Mouse (Mus musculus) cortical plate, adult 2 months (tissue): ENCODE results near the gene Vmn1r52. TPM values are rescaled to one million over a fixed set of nuclear protein-coding genes. Genes with fewer than 3 reads are reported as not detected.
"Not testable (repeated sequence)": the region's sequence is repeated elsewhere in the genome, so short reads cannot be mapped to it uniquely, and the experiment has no call there.

Source experiments
- H3K27ac ChIP-seq: fragments of 200-500 bp; 2 replicates; pipeline ENCODE4 v1.5.1; 2012; ENCODE audit warnings: low read length, control low read depth, inconsistent platforms; ENCODE audit not compliant: insufficient read depth
- H3K4me1 ChIP-seq: fragments of 200-500 bp; 2 replicates; pipeline ENCODE4 v1.6.1; 2011; ENCODE audit warnings: low read length; ENCODE audit not compliant: control insufficient read depth, insufficient read depth
- H3K4me3 ChIP-seq: fragments of 200-500 bp; 2 replicates; pipeline ENCODE4 v1.5.1; 2011; ENCODE audit warnings: mild to moderate bottlenecking, low read length, control low read depth; ENCODE audit not compliant: insufficient read depth
- CTCF ChIP-seq: fragments of 200-500 bp; IDR thresholded peaks from 2 replicates; pipeline ENCODE4 v1.5.1; 2011; ENCODE audit warnings: mild to moderate bottlenecking, control low read depth, low read length; ENCODE audit not compliant: insufficient read depth; ENCODE audit errors: extremely low read depth
- POLR2A ChIP-seq: fragments of 200-500 bp; IDR thresholded peaks from 2 replicates; pipeline ENCODE4 v1.6.1; 2011; ENCODE audit warnings: mild to moderate bottlenecking, low read length, control low read depth; ENCODE audit not compliant: insufficient read depth; ENCODE audit errors: extremely low read depth
- polyA plus RNA-seq: library from polyadenylated mRNA; depleted of rRNA; stranded (reverse); fragments of >200 nt; gene quantifications from 2 replicates; pipeline ENCODE4 v1.2.3, GENCODE M21; 2012; rRNA removed

The Vmn1r52 gene
- not detected in 2 replicates for polyA plus RNA-seq

DNA sequence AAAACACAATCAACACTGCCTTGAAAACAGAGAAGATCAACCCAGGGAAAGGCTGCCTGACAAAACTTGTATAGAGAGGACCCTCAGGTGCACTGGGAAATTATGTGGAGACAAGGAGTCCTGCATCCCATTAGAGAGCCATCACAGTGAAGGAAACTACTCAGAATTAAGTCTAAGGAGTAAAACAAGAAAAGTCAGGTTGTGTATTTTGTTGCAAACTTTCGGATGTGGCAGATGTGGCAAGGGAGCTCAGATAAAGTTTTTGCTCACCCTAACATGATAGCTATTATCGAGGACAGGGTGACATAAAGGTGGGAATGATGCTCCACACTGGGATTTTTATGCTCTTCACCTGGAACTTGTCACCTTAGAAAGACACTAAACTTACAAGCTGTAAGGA is at the start of gene Vmn1r52:
Vmn1r52 (plus strand) TSS at position 301 of the 400 bp plus-strand sequence.
- Histone ChIP-seq H3K4me1 (no peaks in the 10 kb centered on the region), H3K4me3 (no peak within 1 kb of the TSS), H3K27ac (no peak within 1 kb of the TSS)
- TF ChIP-seq CTCF (no peak), POLR2A (no peak)

DNA sequence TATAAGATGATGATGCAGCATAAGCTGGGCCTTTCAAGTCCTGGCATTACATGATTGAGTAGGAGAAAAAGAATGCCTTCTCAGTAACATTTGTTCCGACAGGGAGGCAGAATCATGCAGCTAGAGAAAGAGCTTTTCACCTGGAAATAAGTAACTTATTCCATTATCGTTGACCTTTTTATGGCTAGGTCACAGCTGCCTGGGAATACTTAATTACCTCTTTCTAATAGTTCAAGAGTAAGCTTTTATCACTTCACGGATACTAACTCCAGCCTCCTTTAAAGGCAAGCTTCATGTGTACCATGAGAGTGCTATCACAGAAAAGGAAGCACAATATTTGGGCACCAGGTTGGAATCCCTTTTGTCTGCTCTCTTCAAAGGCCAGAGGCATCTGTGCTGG is 14.5 kb upstream of the Vmn1r52 start:
- Histone ChIP-seq H3K4me1 (no peaks in the 10 kb centered on the region), H3K27ac (no peak overlapping the region), H3K4me3 (no peak overlapping the region)
- no peak for TF ChIP-seq POLR2A
- no peak for TF ChIP-seq CTCF

DNA sequence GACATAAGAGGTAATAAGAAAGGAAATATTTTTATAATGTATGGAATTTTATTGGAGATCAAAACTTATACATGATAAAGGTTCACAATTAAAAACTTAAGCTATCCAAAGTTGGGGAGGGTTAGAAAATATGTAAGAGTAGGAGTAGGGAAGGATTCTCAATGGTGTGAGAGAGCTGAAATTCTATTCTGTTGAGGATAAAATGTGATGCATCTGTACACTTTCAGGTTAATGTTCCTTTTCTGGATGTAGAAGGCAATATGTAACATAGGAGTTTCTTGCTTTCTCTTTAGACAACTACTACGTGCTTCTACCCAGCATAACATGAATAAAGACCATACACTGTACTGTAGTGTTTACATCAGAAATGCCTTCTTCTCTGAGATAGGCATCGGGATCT is 27.9 kb downstream of the Vmn1r52 start, which contains the start of gene V1ra8:
V1ra8 (plus strand) TSS at position 301 of the 400 bp plus-strand sequence.
- H3K27ac ChIP-seq, H3K4me1 ChIP-seq, H3K4me3 ChIP-seq: not testable (repeated sequence)

DNA sequence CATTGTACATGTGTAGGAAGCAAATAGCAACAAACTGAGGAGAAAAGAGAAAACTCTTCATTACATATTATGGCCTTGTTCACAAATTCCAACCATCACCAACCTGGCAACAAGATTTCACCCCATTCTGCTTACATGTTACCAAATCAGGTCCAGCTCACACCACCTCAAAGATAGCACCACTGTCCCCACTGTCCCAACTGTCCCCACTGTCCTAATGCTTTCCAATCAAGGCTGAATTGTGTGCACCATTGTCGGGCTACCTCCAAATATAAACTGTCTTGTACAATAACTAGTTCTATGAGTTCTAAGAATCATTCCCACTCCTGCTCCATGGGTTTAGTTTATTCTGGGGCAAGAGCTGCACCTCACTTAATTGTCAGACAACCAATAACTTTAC is 49.7 kb downstream of the Vmn1r52 start, which contains the start of gene Vmn1r53:
Vmn1r53 (minus strand) TSS at position 101 of the 400 bp plus-strand sequence.
- no peaks in the 10 kb centered on the region for H3K4me1 ChIP-seq
- H3K4me3 ChIP-seq: no peak within 1 kb of the TSS
- H3K27ac ChIP-seq: no peak within 1 kb of the TSS
- TF ChIP-seq CTCF (no peak), POLR2A (no peak)

Other genes starting within 250 kb of the Vmn1r52 start
- not detected in 2 replicates for gene Vmn1r45, start 234.2 kb upstream of the Vmn1r52 start, polyA plus RNA-seq
- gene Vmn1r46, start 205.5 kb upstream of the Vmn1r52 start, polyA plus RNA-seq: not detected in 2 replicates
- gene Vmn1r47, start 158.7 kb upstream of the Vmn1r52 start, polyA plus RNA-seq: not detected in 2 replicates
- gene Vmn1r48, start 138.0 kb upstream of the Vmn1r52 start, polyA plus RNA-seq: not detected in 2 replicates
- not detected in 2 replicates for gene Vmn1r49, start 96.3 kb upstream of the Vmn1r52 start, polyA plus RNA-seq
- gene Vmn1r50, start 73.4 kb upstream of the Vmn1r52 start, polyA plus RNA-seq: not detected in 2 replicates
- gene Vmn1r51, start 52.2 kb upstream of the Vmn1r52 start, polyA plus RNA-seq: not detected in 2 replicates
- not detected in 2 replicates for gene V1ra8, start 28.0 kb downstream of the Vmn1r52 start, polyA plus RNA-seq
- not detected in 2 replicates for gene Vmn1r53, start 49.6 kb downstream of the Vmn1r52 start, polyA plus RNA-seq
- gene Vmn1r54, start 71.5 kb downstream of the Vmn1r52 start, polyA plus RNA-seq: not detected in 2 replicates
- gene BC048671, start 126.4 kb downstream of the Vmn1r52 start, polyA plus RNA-seq: not detected in 2 replicates
- gene Chst13, start 150.4 kb downstream of the Vmn1r52 start, polyA plus RNA-seq: 0.06 and 0.17 TPM in 2 replicates
- gene Uroc1, start 158.5 kb downstream of the Vmn1r52 start, polyA plus RNA-seq: 0.04 TPM in 1 of 2 replicates, not detected in the other
- 17.3 and 18.2 TPM in 2 replicates for gene Zxdc, start 194.7 kb downstream of the Vmn1r52 start, polyA plus RNA-seq